Mouse (Mus musculus) G1E (cell line): Measurements from ENCODE around the gene Cflar. TPM values are rescaled to one million over a fixed set of nuclear protein-coding genes. Genes with fewer than 3 reads are reported as not detected.

Source experiments
- ATAC-seq: 2 replicates; pipeline ENCODE4 v1.8.0; 2016; ENCODE audit warnings: mild to moderate bottlenecking; ENCODE audit not compliant: insufficient number of reproducible peaks, poor library complexity, low FRiP score, severe bottlenecking; ENCODE audit errors: extremely low read depth
- DNase-seq: peaks from one replicate; pipeline ENCODE4 v3.0.0; 2012; ENCODE audit warnings: low spot score
- H3K27me3 ChIP-seq: 2 replicates; pipeline ENCODE4 v1.6.1; 2012; ENCODE audit warnings: mild to moderate bottlenecking, low read length, inconsistent platforms; ENCODE audit not compliant: insufficient read depth
- H3K36me3 ChIP-seq: replicated peaks from 2 replicates; pipeline ENCODE3; 2012; ENCODE audit warnings: mild to moderate bottlenecking, inconsistent platforms
- H3K4me1 ChIP-seq: 2 replicates; pipeline ENCODE4 v1.6.1; 2012; ENCODE audit warnings: low read depth, low read length, inconsistent platforms, mixed read lengths; ENCODE audit not compliant: insufficient read depth
- H3K4me3 ChIP-seq: 2 replicates; pipeline ENCODE4 v1.5.1; 2012; ENCODE audit warnings: low read depth, mild to moderate bottlenecking, inconsistent platforms, low read length, moderate library complexity, mixed read lengths
- H3K9me3 ChIP-seq: replicated peaks from 2 replicates; pipeline ENCODE4 v1.6.1; 2012; ENCODE audit warnings: inconsistent platforms
- CTCF ChIP-seq: IDR thresholded peaks from 2 replicates; pipeline ENCODE4 v1.5.1; 2012; ENCODE audit warnings: low read depth, low read length, inconsistent platforms, mixed read lengths
- GATA1 ChIP-seq: IDR thresholded peaks from 2 replicates; pipeline ENCODE4 v1.6.1; 2012; ENCODE audit warnings: borderline replicate concordance, low read length, inconsistent platforms, mixed read lengths
- GATA2 ChIP-seq: IDR thresholded peaks from 2 replicates; pipeline ENCODE4 v1.6.1; 2012; ENCODE audit warnings: low read depth, low read length, inconsistent platforms, borderline replicate concordance
- POLR2AphosphoS5 ChIP-seq: IDR thresholded peaks from 2 replicates; pipeline ENCODE4 v1.6.1; 2012; ENCODE audit warnings: low read depth, low read length, inconsistent platforms; ENCODE audit not compliant: insufficient replicate concordance
- TAL1 ChIP-seq: conservative IDR thresholded peaks from 2 replicates; pipeline ENCODE4 v1.6.1; 2012; ENCODE audit warnings: low read depth, low read length, inconsistent platforms, mixed read lengths
- polyA plus RNA-seq: library from polyadenylated mRNA; stranded (reverse); fragments of >175 nt; gene quantifications from 2 replicates; pipeline ENCODE4 v1.2.3, GENCODE M21; 2012
- total RNA-seq, 2 experiments: library from RNA; stranded (forward) in 1 of 2; stranded (reverse) in 1 of 2; fragments of 200-1000 nt in 1 of 2; fragments of >200 nt in 1 of 2; fragmentation: Nextera tagmentation in 1 of 2; gene quantifications; 2 replicates each; pipeline ENCODE4 v1.2.3; 2014 to 2017

Cflar gene
- total and polyA plus RNA-seq, 3 experiments, result 8.8 to 179 (median 127) TPM

GRCm38 (mm10) chr1:58713081-58713892, 2.0 kb downstream of the Cflar start:
- TF ChIP-seq TAL1 (no peak), GATA2 (no peak), CTCF (no peak), GATA1 (no peak), POLR2AphosphoS5 (no peak)
- Histone ChIP-seq H3K4me3 (peak overlapping the region; percentile 81), H3K4me1 (peaks cover 55% of the 10 kb centered on the region), H3K27me3 (no peaks in the 10 kb centered on the region), H3K9me3 (no peaks in the 10 kb centered on the region), H3K36me3 (peaks cover 40% of the 10 kb centered on the region)
- DNase-seq, result peak; percentile 58
- peak; percentile 31 for ATAC-seq

- ATAC-seq (no peak), DNase-seq (no peak)
- TF ChIP-seq GATA1 (no peak), CTCF (no peak), GATA2 (no peak), POLR2AphosphoS5 (no peak), TAL1 (no peak)
- H3K4me3 ChIP-seq, result peak overlapping the region; percentile 81
- no peaks in the 10 kb centered on the region for H3K27me3 ChIP-seq
- H3K36me3 ChIP-seq, result peaks cover 45% of the 10 kb centered on the region
- H3K4me1 ChIP-seq, result peaks cover 59% of the 10 kb centered on the region
- no peaks in the 10 kb centered on the region for H3K9me3 ChIP-seq
Measured at GRCm38 (mm10) chr1:58713893-58714231, 2.6 kb downstream of the Cflar start.

- Histone ChIP-seq H3K27me3 (no peaks in the 10 kb centered on the region), H3K36me3 (peaks cover 50% of the 10 kb centered on the region), H3K9me3 (no peaks in the 10 kb centered on the region), H3K4me1 (peaks cover 62% of the 10 kb centered on the region), H3K4me3 (peak overlapping the region; percentile 81)
- DNase-seq, result no peak
- TF ChIP-seq GATA2 (no peak), GATA1 (no peak), TAL1 (no peak), POLR2AphosphoS5 (no peak), CTCF (no peak)
- ATAC-seq, result no peak
Measured at GRCm38 (mm10) chr1:58714361-58714760, 3.1 kb downstream of the Cflar start.

GRCm38 (mm10) chr1:58715536-58715935, 4.2 kb downstream of the Cflar start:
- Histone ChIP-seq H3K4me1 (peaks cover 73% of the 10 kb centered on the region), H3K9me3 (no peaks in the 10 kb centered on the region), H3K27me3 (no peaks in the 10 kb centered on the region), H3K4me3 (no peak overlapping the region), H3K36me3 (peaks cover 62% of the 10 kb centered on the region)
- ATAC-seq (no peak), DNase-seq (no peak)
- TF ChIP-seq TAL1 (no peak), POLR2AphosphoS5 (no peak), CTCF (no peak), GATA2 (no peak), GATA1 (no peak)

- H3K27me3 ChIP-seq, result no peaks in the 10 kb centered on the region
- DNase-seq (no peak), ATAC-seq (0 out of 2 replicates have a peak, but pooled peaks have one; percentile 16)
- no peak overlapping the region; the same call in 1 of the 2 replicates for H3K4me3 ChIP-seq
- no peaks in the 10 kb centered on the region for H3K9me3 ChIP-seq
- TF ChIP-seq GATA1, result no peak
- no peak for TF ChIP-seq POLR2AphosphoS5
- TF ChIP-seq CTCF, result no peak
- no peak for TF ChIP-seq TAL1
- no peak for TF ChIP-seq GATA2
- peaks cover 66% of the 10 kb centered on the region for H3K36me3 ChIP-seq
- H3K4me1 ChIP-seq, result peaks cover 77% of the 10 kb centered on the region
Measured at GRCm38 (mm10) chr1:58716162-58716882, 5.0 kb downstream of the Cflar start.

- Histone ChIP-seq H3K4me1 (peaks cover 75% of the 10 kb centered on the region), H3K36me3 (peaks cover 72% of the 10 kb centered on the region), H3K4me3 (no peak overlapping the region), H3K27me3 (no peaks in the 10 kb centered on the region), H3K9me3 (no peaks in the 10 kb centered on the region)
- DNase-seq, result no peak
- no peak for TF ChIP-seq GATA2
- no peak for TF ChIP-seq GATA1
- TF ChIP-seq POLR2AphosphoS5, result no peak
- ATAC-seq, result no peak
Measured at GRCm38 (mm10) chr1:58716883-58717220, 5.5 kb downstream of the Cflar start.
